Mouse (Mus musculus): ENCODE data around the gene Aadacl4.
"Not testable (repeated sequence)": the region's sequence is repeated elsewhere in the genome, so short reads cannot be mapped to it uniquely, and the experiment has no call there.

The Aadacl4 gene

GRCm38 (mm10) chr4:144613407-144613806, at the start of gene Aadacl4:
TSS of gene Aadacl4 (plus strand) at chr4:144613707.
- DNase-seq: no peak

DNA sequence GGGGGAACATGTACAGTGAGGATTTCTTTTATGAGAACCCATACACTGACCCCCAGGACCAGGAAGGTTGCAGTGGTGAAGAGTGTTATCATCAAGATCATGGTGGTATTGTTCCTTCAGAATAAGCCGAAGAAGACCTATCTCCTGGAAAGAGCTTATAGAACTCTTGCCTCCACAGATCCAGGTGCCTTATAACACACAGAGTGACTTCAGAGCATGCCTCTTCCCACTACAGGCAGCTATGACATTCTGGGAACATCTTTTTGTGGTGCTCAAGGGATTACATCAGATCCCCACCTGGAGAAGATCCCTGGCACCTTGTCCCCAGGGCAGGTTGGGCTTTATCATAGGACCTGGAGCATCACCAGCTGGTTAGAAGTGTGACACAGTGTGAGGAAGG, 48.5 kb upstream of the Aadacl4 start, which contains the start of gene Gm13124:
TSS of gene Gm13124 (minus strand) at position 101 of the 400 bp plus-strand sequence.
- DNase-seq: no peak

GRCm38 (mm10) chr4:144567752-144568151, 45.8 kb upstream of the Aadacl4 start:
- no peak for DNase-seq

DNA sequence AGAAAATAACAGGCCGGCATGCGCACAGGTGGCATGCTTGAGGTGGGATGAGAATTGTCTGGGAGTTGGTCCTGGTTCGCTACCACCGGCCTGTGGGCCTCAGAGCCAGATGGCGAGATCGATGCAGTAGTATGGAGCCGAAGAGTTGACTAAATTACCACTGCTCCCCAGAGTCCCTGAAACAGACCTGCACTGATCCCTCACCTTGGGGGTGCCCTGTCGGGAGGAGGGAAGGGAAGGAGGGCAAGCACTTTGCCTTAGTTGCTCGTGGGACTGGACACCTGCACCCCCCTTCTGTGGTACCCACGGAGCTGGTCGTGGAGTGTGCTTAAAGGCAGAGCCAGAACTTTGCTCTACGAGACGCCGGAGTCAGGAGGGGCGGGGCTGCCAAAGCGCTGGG, 27.3 kb upstream of the Aadacl4 start:
- not testable (repeated sequence) for DNase-seq

DNA sequence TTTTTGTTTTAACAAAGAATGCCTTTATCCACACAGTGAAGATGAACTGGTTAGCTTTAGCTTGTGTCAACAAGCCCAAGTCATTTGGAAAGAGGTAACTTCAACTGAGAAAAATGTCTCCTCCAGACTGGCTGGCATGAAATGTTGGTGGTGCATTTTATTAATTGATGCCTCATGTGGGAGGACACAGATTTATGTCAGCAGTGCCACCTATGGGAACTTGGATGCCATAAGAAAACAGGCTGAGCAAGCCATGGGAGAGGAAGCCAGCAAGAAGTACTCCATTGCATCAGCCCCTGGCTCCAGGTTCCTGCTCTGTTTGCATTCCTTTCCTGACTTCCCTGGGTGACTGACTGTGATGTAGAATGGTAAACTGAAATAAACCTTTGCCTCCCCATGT, 20.7 kb upstream of the Aadacl4 start:
- DNase-seq: no peak

- peak; percentile 22 to 43 for DNase-seq
Observed at GRCm38 (mm10) chr4:144614586-144614985, 1.1 kb downstream of the Aadacl4 start.

- no peak for DNase-seq
Observed at GRCm38 (mm10) chr4:144638263-144638662, 24.8 kb downstream of the Aadacl4 start.
